Mouse (Mus musculus) lung, postnatal 36 days (tissue): ENCODE measurements around the gene Ccdc65.
A peak's percentile ranks its signal among the peaks of the same experiment; 100 is the strongest.

Experiments used
- DNase-seq: peaks from one replicate; pipeline ENCODE4 v3.0.0; 2022; ENCODE audit warnings: mixed read lengths

Ccdc65 gene

GRCm38 (mm10) chr15:98707766-98708372 lies at the start of gene Ccdc65:
Gene Ccdc65, plus strand, starts transcription at chr15:98708207.
- peak; percentile 97 for DNase-seq

- peak; percentile 48 for DNase-seq
These were observed 45.8 kb upstream of the Ccdc65 start for GRCm38 (mm10) chr15:98662198-98662566.

- DNase-seq = peak; percentile 98
These were observed 45.2 kb upstream of the Ccdc65 start, which contains the start of gene Ddx23 for GRCm38 (mm10) chr15:98662567-98663545. Gene Ddx23, minus strand, starts transcription at chr15:98662894.

GRCm38 (mm10) chr15:98664042-98664907 lies 43.7 kb upstream of the Ccdc65 start:
- DNase-seq = peak; percentile 56

- peak; percentile 16 for DNase-seq
These were observed 35.4 kb upstream of the Ccdc65 start for GRCm38 (mm10) chr15:98672592-98672991.

- DNase-seq = no peak
These were observed 34.3 kb upstream of the Ccdc65 start for GRCm38 (mm10) chr15:98673732-98674131.

GRCm38 (mm10) chr15:98674284-98674993 lies 33.6 kb upstream of the Ccdc65 start:
- no peak for DNase-seq

GRCm38 (mm10) chr15:98674994-98675545 lies 32.9 kb upstream of the Ccdc65 start:
- no peak for DNase-seq

GRCm38 (mm10) chr15:98675634-98676250 lies 32.3 kb upstream of the Ccdc65 start:
- no peak for DNase-seq

GRCm38 (mm10) chr15:98676471-98676870 lies 31.5 kb upstream of the Ccdc65 start:
- DNase-seq = no peak

- DNase-seq = peak; percentile 91
These were observed 30.9 kb upstream of the Ccdc65 start, which contains the start of gene Rnd1 for GRCm38 (mm10) chr15:98676940-98677728. Gene Rnd1, minus strand, starts transcription at chr15:98677461.

GRCm38 (mm10) chr15:98677977-98678376 lies 30.0 kb upstream of the Ccdc65 start:
- DNase-seq = no peak

GRCm38 (mm10) chr15:98680660-98681059 lies 27.3 kb upstream of the Ccdc65 start:
- DNase-seq = no peak

GRCm38 (mm10) chr15:98681633-98682032 lies 26.4 kb upstream of the Ccdc65 start:
- no peak for DNase-seq

- no peak for DNase-seq
These were observed 24.8 kb upstream of the Ccdc65 start for GRCm38 (mm10) chr15:98683177-98683576.

- DNase-seq = no peak
These were observed 24.3 kb upstream of the Ccdc65 start for GRCm38 (mm10) chr15:98683746-98684145.

- DNase-seq = no peak
These were observed 22.1 kb upstream of the Ccdc65 start for GRCm38 (mm10) chr15:98685926-98686325.

GRCm38 (mm10) chr15:98689682-98690081 lies 18.3 kb upstream of the Ccdc65 start:
- DNase-seq = no peak

GRCm38 (mm10) chr15:98691486-98692147 lies 16.4 kb upstream of the Ccdc65 start:
- no peak for DNase-seq

GRCm38 (mm10) chr15:98692171-98692715 lies 15.8 kb upstream of the Ccdc65 start:
- DNase-seq = peak; percentile 65
